Mouse (Mus musculus) intestine, postnatal 0 days (tissue): ENCODE data around the gene Shank2. TPM values are rescaled to one million over a fixed set of nuclear protein-coding genes. Genes with fewer than 3 reads are reported as not detected.

Source experiments
- ATAC-seq: fragments of 200-750 bp; cut with Nextera tagmentation; 2 replicates; pipeline ENCODE4 v1.8.0; 2017; ENCODE audit warnings: mild to moderate bottlenecking, moderate TSS enrichment, moderate library complexity
- H3K27ac ChIP-seq: fragments of 300-500 bp; sonication (generic); 2 replicates; pipeline ENCODE4 v1.5.1; 2014; ENCODE audit warnings: mild to moderate bottlenecking, low read depth, low read length, moderate library complexity
- H3K27me3 ChIP-seq: fragments of 300-500 bp; sonication (generic); replicated peaks from 2 replicates; pipeline ENCODE4 v1.6.1; 2014; ENCODE audit warnings: low read length, mixed read lengths; ENCODE audit not compliant: control insufficient read depth, insufficient read depth
- H3K36me3 ChIP-seq: fragments of 300-500 bp; sonication (generic); 2 replicates; pipeline ENCODE4 v1.6.1; 2014; ENCODE audit warnings: mild to moderate bottlenecking, moderate library complexity; ENCODE audit not compliant: control insufficient read depth, insufficient read depth
- H3K4me1 ChIP-seq: fragments of 300-500 bp; sonication (generic); replicated peaks from 2 replicates; pipeline ENCODE4 v1.6.1; 2014; ENCODE audit warnings: antibody characterized with exemption, low read length, mixed read lengths; ENCODE audit not compliant: control insufficient read depth, insufficient read depth
- H3K4me2 ChIP-seq: fragments of 300-500 bp; sonication (generic); replicated peaks from 2 replicates; pipeline ENCODE4 v1.6.1; 2014; ENCODE audit warnings: low read depth, mild to moderate bottlenecking, moderate library complexity
- H3K4me3 ChIP-seq: fragments of 300-500 bp; sonication (generic); 2 replicates; pipeline ENCODE4 v1.5.1; 2014; ENCODE audit warnings: low read depth, low read length
- H3K9ac ChIP-seq: fragments of 300-500 bp; sonication (generic); 2 replicates; pipeline ENCODE4 v1.6.1; 2014; ENCODE audit warnings: mild to moderate bottlenecking, low read depth, low read length
- H3K9me3 ChIP-seq: fragments of 300-500 bp; sonication (generic); 2 replicates; pipeline ENCODE4 v1.6.1; 2016; ENCODE audit warnings: mixed run types; ENCODE audit not compliant: control insufficient read depth
- CTCF ChIP-seq: sonication (generic); IDR thresholded peaks from 2 replicates; pipeline ENCODE4 v1.5.1; 2016; ENCODE audit warnings: low read depth, mild to moderate bottlenecking, control low read depth, antibody characterized with exemption, moderate library complexity
- WGBS: fragments of 180-500 bp; shearing (Covaris S2); extraction: QIAGEN DNeasy Blood & Tissue Kit; methylation state at CpG from one replicate; pipeline ENCODE4 v1.1.7; 2014; 5-methylcytosine and 5-hydroxymethylcytosine counted together
- polyA plus RNA-seq: library from polyadenylated mRNA; unstranded; fragments of >200 nt; fragmentation: Nextera tagmentation; extraction: Ambion mirVana; gene quantifications from 2 replicates; pipeline ENCODE4 v1.2.1, GENCODE M21; 2015

Shank2 gene
- polyA plus RNA-seq, 1 experiment from 2014 or later, result 0.74 TPM

GRCm38 (mm10) chr7:144187869-144188430, 186.2 kb downstream of the Shank2 start:
- ATAC-seq, result no peak
- H3K9ac ChIP-seq, result no peak overlapping the region
- no peak overlapping the region for H3K4me2 ChIP-seq
- H3K4me1 ChIP-seq, result no peaks in the 10 kb centered on the region
- no peaks in the 10 kb centered on the region for H3K9me3 ChIP-seq
- no peak for TF ChIP-seq CTCF
- H3K36me3 ChIP-seq, result no peaks in the 10 kb centered on the region
- no peaks in the 10 kb centered on the region for H3K27me3 ChIP-seq
- H3K4me3 ChIP-seq, result no peak overlapping the region
- H3K27ac ChIP-seq, result no peak overlapping the region
- 68% methylated on average over 11 of the region's 11 CpGs for WGBS

GRCm38 (mm10) chr7:144189446-144189845, 187.7 kb downstream of the Shank2 start:
- WGBS, result 82% methylated on average over 4 of the region's 4 CpGs
- TF ChIP-seq CTCF, result no peak
- no peak for ATAC-seq

GRCm38 (mm10) chr7:144198491-144198890, 196.8 kb downstream of the Shank2 start:
- Histone ChIP-seq H3K4me3 (no peak overlapping the region), H3K4me2 (no peak overlapping the region), H3K27me3 (no peaks in the 10 kb centered on the region), H3K36me3 (no peaks in the 10 kb centered on the region), H3K4me1 (no peaks in the 10 kb centered on the region), H3K27ac (no peak overlapping the region), H3K9me3 (no peaks in the 10 kb centered on the region), H3K9ac (no peak overlapping the region)
- no peak for TF ChIP-seq CTCF
- WGBS, result 91% methylated on average over 2 of the region's 2 CpGs
- no peak for ATAC-seq

More at GRCm38 (mm10) chr7:144189446-144189845, 187.7 kb downstream of the Shank2 start:
- H3K4me1 ChIP-seq, result no peaks in the 10 kb centered on the region
- no peak overlapping the region for H3K4me3 ChIP-seq
- no peak overlapping the region for H3K4me2 ChIP-seq
- no peaks in the 10 kb centered on the region for H3K36me3 ChIP-seq
- H3K9ac ChIP-seq, result no peak overlapping the region
- no peaks in the 10 kb centered on the region for H3K9me3 ChIP-seq
- no peak overlapping the region for H3K27ac ChIP-seq
- no peaks in the 10 kb centered on the region for H3K27me3 ChIP-seq

- H3K4me1 ChIP-seq, result no peaks in the 10 kb centered on the region
- TF ChIP-seq CTCF, result no peak
- H3K4me3 ChIP-seq, result no peak overlapping the region
- H3K27me3 ChIP-seq, result no peaks in the 10 kb centered on the region
- no peak overlapping the region for H3K4me2 ChIP-seq
- WGBS, result 37% methylated on average over 7 of the region's 7 CpGs
- H3K9me3 ChIP-seq, result no peaks in the 10 kb centered on the region
- ATAC-seq, result no peak
- no peak overlapping the region for H3K9ac ChIP-seq
- H3K27ac ChIP-seq, result no peak overlapping the region
- H3K36me3 ChIP-seq, result no peaks in the 10 kb centered on the region; the same call in 1 of the 2 replicates
Observed at GRCm38 (mm10) chr7:144202017-144202682, 200.4 kb downstream of the Shank2 start.

GRCm38 (mm10) chr7:144204290-144204689, 202.6 kb downstream of the Shank2 start:
- 57% methylated on average over 3 of the region's 3 CpGs for WGBS
- Histone ChIP-seq H3K36me3 (no peaks in the 10 kb centered on the region; the same call in 1 of the 2 replicates), H3K27ac (no peak overlapping the region), H3K4me1 (no peaks in the 10 kb centered on the region), H3K4me2 (no peak overlapping the region), H3K9me3 (no peaks in the 10 kb centered on the region), H3K4me3 (no peak overlapping the region), H3K27me3 (no peaks in the 10 kb centered on the region), H3K9ac (no peak overlapping the region)
- no peak for TF ChIP-seq CTCF
- ATAC-seq, result no peak

GRCm38 (mm10) chr7:144205161-144205560, 203.4 kb downstream of the Shank2 start:
- ATAC-seq, result no peak
- Histone ChIP-seq H3K4me2 (no peak overlapping the region), H3K36me3 (no peaks in the 10 kb centered on the region; the same call in 1 of the 2 replicates), H3K4me1 (no peaks in the 10 kb centered on the region), H3K27ac (no peak overlapping the region), H3K9ac (no peak overlapping the region), H3K27me3 (no peaks in the 10 kb centered on the region), H3K9me3 (no peaks in the 10 kb centered on the region), H3K4me3 (no peak overlapping the region)
- WGBS, result 89% methylated on average over 1 of the region's 1 CpGs
- TF ChIP-seq CTCF, result no peak
